Mouse (Mus musculus): ENCODE data around the gene Gm20696. TPM values are rescaled to one million over a fixed set of nuclear protein-coding genes. Genes with fewer than 3 reads are reported as not detected.

Gene Gm20696
- total and polyA plus RNA-seq, 2 experiments from 2014 or later: 2.5 to 3.6 TPM

DNA sequence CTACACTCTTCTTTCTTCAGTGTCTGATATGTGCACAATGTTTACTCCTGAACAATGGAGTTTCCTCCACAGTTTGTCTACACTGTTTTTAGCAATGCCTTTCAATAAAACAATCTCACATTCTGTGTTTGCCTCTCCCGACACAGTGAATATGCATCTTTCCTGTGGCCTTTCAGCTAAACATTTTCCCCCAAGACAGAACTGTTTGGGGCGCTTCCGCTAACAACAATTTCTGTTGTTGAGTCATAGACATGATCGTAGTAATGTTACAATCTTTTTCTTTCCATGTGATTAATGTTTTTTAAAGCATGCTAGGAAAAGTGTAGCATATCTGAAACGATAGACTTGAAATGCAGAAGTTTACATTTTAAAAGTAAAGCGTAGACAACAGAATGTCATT is 338.5 kb downstream of the Gm20696 start:
- WGBS: 90% methylated on average over 6 of the region's 6 CpGs
- Histone ChIP-seq H3K9ac (replicated peaks; ENCODE audit: low read length) (no peak overlapping the region), H3K36me3 (ENCODE audit: insufficient read depth, low read length) (no peaks in the 10 kb centered on the region), H3K9me3 (ENCODE audit: low read length) (no peaks in the 10 kb centered on the region), H3K4me1 (ENCODE audit: insufficient read depth, low read length) (no peaks in the 10 kb centered on the region), H3K4me3 (ENCODE audit: low read length) (no peak overlapping the region), H3K4me2 (ENCODE audit: low read depth, low read length) (no peak overlapping the region), H3K27me3 (ENCODE audit: insufficient read depth, low read length) (no peaks in the 10 kb centered on the region), H3K27ac (no peak overlapping the region)
- TF ChIP-seq CTCF (IDR thresholded peaks at IDR 0.05; ENCODE audit: low read depth): no peak
- DNase-seq (ENCODE audit: low spot score) (no peak), ATAC-seq (no peak)

DNA sequence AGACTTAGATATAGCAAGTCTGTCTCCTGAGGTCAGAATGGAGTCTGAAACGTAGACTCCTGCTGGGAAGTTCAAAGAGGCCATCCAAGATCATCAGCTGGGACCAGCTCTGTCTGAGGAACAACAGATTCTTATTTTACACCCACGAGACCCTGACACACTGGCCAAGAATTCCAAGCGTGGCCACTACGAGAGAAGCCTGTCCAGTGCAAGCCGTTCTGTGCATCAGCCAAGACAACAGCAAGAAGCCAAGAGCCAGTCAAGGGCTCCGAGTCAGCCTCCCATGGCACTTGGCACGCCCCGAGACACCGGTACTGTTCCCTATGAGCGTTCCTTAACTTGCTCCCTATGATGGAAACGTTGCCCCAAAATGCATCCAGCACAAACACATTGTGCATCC is 338.9 kb downstream of the Gm20696 start:
- ATAC-seq (no peak), DNase-seq (ENCODE audit: low spot score) (peak; percentile 31)
- TF ChIP-seq CTCF (IDR thresholded peaks at IDR 0.05; ENCODE audit: low read depth): no peak
- H3K4me3 ChIP-seq (ENCODE audit: low read length): no peak overlapping the region
- 52% methylated on average over 11 of the region's 11 CpGs for WGBS
- H3K9ac ChIP-seq (replicated peaks; ENCODE audit: low read length): no peak overlapping the region
- H3K9me3 ChIP-seq (ENCODE audit: low read length): no peaks in the 10 kb centered on the region
- no peaks in the 10 kb centered on the region for H3K36me3 ChIP-seq (ENCODE audit: insufficient read depth, low read length)
- H3K27ac ChIP-seq: no peak overlapping the region
- H3K4me1 ChIP-seq (ENCODE audit: insufficient read depth, low read length): no peaks in the 10 kb centered on the region
- no peak overlapping the region for H3K4me2 ChIP-seq (ENCODE audit: low read depth, low read length)
- no peaks in the 10 kb centered on the region for H3K27me3 ChIP-seq (ENCODE audit: insufficient read depth, low read length)

DNA sequence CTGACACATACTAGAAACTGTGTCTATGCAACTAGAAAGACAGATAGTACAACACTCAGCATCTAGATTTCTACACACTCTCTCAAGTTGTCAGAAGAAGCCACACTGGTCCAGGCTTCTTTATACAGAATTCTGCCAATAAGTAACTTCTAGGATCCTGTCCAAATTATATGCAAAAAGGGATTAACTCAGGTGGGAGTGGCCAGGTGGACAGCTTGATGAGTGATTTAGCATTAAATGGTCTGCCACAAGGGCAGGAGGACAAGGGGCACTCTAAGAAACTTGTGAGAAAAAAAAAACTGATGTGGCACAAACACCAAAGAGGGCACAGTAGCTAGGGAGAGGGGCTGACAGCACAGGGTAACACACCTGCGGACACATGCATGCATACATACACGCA is 340.7 kb downstream of the Gm20696 start:
- 94% methylated on average over 2 of the region's 2 CpGs for WGBS
- Histone ChIP-seq H3K4me2 (ENCODE audit: low read depth, low read length) (no peak overlapping the region), H3K36me3 (ENCODE audit: insufficient read depth, low read length) (no peaks in the 10 kb centered on the region)

DNA sequence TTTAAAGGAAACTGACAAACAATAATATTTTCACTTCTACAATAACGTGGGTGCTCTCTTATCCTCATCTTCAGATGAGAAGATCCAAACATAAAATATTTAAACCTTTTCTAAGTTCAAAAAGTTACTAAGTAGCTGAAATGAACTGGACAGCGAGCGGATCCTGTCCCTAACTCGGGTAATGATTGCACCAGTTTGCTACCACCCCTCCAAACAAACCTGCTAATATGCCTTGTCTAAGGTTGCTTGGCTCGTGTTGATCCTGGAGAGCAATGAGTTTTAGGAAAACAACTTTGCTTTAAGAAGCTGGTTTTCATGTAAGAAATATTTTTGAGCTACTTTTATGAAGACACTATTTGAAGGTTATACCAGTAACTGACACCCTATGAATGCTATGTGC is 341.1 kb downstream of the Gm20696 start:
- H3K4me2 ChIP-seq (ENCODE audit: low read depth, low read length): no peak overlapping the region
- H3K27me3 ChIP-seq (ENCODE audit: insufficient read depth, low read length): no peaks in the 10 kb centered on the region
- H3K9ac ChIP-seq (replicated peaks; ENCODE audit: low read length): no peak overlapping the region
- TF ChIP-seq CTCF (IDR thresholded peaks at IDR 0.05; ENCODE audit: low read depth): no peak
- ATAC-seq (no peak), DNase-seq (ENCODE audit: low spot score) (no peak)
- H3K9me3 ChIP-seq (ENCODE audit: low read length): no peaks in the 10 kb centered on the region
- no peak overlapping the region for H3K27ac ChIP-seq
- no peaks in the 10 kb centered on the region for H3K36me3 ChIP-seq (ENCODE audit: insufficient read depth, low read length)
- H3K4me1 ChIP-seq (ENCODE audit: insufficient read depth, low read length): no peaks in the 10 kb centered on the region
- no peak overlapping the region for H3K4me3 ChIP-seq (ENCODE audit: low read length)
- 91% methylated on average over 5 of the region's 5 CpGs for WGBS

More for the DNA sequence above, 340.7 kb downstream of the Gm20696 start:
- no peaks in the 10 kb centered on the region for H3K4me1 ChIP-seq (ENCODE audit: insufficient read depth, low read length)
- no peak overlapping the region for H3K9ac ChIP-seq (replicated peaks; ENCODE audit: low read length)
- TF ChIP-seq CTCF (IDR thresholded peaks at IDR 0.05; ENCODE audit: low read depth): no peak
- ATAC-seq (no peak), DNase-seq (ENCODE audit: low spot score) (no peak)
- H3K27ac ChIP-seq: no peak overlapping the region
- no peak overlapping the region for H3K4me3 ChIP-seq (ENCODE audit: low read length)
- H3K9me3 ChIP-seq (ENCODE audit: low read length): no peaks in the 10 kb centered on the region
- H3K27me3 ChIP-seq (ENCODE audit: insufficient read depth, low read length): no peaks in the 10 kb centered on the region

DNA sequence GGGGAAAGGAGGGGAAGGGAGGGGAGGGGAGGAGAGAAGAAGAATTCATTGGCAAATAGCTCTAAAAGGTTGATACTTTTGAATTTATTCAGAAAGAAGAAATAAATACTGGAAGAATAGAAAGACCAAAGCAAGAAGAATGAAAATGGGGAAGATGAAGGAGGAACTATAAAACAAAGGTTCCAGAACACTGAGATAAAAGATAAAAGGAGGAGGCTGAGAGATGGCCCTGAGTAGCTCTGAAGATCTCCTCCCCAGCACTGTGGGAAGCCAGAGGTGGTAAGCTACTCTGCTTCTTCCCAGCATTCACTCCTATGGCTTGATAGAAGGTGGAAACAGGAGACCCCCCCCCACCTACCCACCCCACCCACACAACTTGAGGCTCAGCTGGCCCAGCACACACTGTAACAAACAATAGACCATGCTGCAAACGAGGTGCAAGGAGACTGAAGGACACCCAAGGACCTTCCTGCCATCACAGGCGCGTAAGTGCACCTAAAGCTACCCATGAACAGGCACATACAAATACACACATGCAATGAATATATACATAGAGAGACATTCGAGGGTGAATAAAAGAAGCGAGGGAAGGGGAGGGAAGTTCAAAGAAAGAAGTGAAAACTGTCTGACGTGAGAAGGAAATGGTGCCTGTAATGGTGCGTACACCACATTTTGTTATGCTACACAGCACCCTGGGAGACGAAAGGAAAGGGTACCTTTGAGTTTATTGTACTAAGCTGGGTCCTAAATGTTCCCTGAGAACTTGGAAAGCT is 344.3 kb downstream of the Gm20696 start:
- Histone ChIP-seq H3K9ac (replicated peaks; ENCODE audit: low read length) (no peak overlapping the region), H3K9me3 (ENCODE audit: low read length) (no peaks in the 10 kb centered on the region), H3K27ac (no peak overlapping the region), H3K27me3 (ENCODE audit: insufficient read depth, low read length) (no peaks in the 10 kb centered on the region), H3K4me3 (ENCODE audit: low read length) (no peak overlapping the region), H3K4me2 (ENCODE audit: low read depth, low read length) (no peak overlapping the region), H3K36me3 (ENCODE audit: insufficient read depth, low read length) (no peaks in the 10 kb centered on the region), H3K4me1 (ENCODE audit: insufficient read depth, low read length) (no peaks in the 10 kb centered on the region)
- WGBS: 80% methylated on average over 8 of the region's 8 CpGs
- ATAC-seq: no peak
- no peak for TF ChIP-seq CTCF (IDR thresholded peaks at IDR 0.05; ENCODE audit: low read depth)
- no peak for DNase-seq (ENCODE audit: low spot score)

DNA sequence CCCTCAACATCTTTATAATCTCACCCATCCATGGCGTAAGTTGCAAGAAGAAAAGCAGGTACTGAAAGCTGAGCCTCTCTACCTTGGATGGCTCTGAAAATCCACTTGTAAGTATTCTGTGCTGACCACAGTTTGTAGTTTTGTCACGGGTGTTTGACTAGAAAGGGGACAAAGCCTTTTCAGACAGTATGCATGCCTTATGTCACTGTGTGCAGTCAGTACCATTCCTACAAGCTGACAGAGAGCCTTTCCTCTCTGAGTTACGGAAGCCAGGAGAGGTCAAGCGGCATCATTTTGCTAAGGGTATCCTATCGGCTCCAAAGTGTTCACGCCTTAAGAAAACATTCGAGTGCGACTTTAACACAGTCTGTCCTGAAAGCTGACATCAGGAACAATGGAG is 346.2 kb downstream of the Gm20696 start:
- Histone ChIP-seq H3K4me3 (ENCODE audit: low read length) (no peak overlapping the region), H3K4me2 (ENCODE audit: low read depth, low read length) (no peak overlapping the region), H3K9ac (replicated peaks; ENCODE audit: low read length) (no peak overlapping the region), H3K27me3 (ENCODE audit: insufficient read depth, low read length) (no peaks in the 10 kb centered on the region), H3K4me1 (ENCODE audit: insufficient read depth, low read length) (no peaks in the 10 kb centered on the region), H3K9me3 (ENCODE audit: low read length) (no peaks in the 10 kb centered on the region), H3K27ac (no peak overlapping the region), H3K36me3 (ENCODE audit: insufficient read depth, low read length) (no peaks in the 10 kb centered on the region)
- TF ChIP-seq CTCF (IDR thresholded peaks at IDR 0.05; ENCODE audit: low read depth): no peak
- ATAC-seq: no peak
- WGBS: 65% methylated on average over 8 of the region's 8 CpGs
- DNase-seq (ENCODE audit: low spot score): no peak

All from hindbrain, postnatal 0 days (tissue).